Mouse (Mus musculus): ENCODE measurements around the gene Crispld2.

DNA sequence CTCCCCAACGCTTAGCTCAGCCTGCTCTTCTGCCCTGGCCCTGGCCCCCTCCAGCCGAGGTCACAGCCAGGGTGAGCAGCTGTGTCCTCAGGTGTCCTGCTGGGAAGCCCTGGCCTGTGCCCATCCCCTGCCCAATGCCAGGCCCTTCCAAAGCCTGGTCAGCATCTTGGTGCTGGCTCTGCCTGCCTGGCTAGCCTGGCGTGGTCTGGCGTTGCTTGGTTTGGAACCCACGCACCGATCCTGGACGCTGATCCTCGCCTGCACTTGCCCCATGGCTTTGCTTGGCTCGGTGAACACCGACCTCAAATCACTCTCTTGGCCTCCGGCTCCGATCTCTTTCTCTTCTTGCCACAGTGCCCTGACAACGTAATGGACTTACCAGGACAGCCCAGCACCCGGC is 70.5 kb downstream of the Crispld2 start:
- TF ChIP-seq CTCF (IDR thresholded peaks at IDR 0.05; ENCODE audit: low read depth) (no peak), EP300 (IDR thresholded peaks at IDR 0.05; ENCODE audit: low read depth) (no peak)

Measured in heart, postnatal 0 days (tissue).